ENCODE assay signal across 8 mouse cellular contexts in the genomic region with DNA sequence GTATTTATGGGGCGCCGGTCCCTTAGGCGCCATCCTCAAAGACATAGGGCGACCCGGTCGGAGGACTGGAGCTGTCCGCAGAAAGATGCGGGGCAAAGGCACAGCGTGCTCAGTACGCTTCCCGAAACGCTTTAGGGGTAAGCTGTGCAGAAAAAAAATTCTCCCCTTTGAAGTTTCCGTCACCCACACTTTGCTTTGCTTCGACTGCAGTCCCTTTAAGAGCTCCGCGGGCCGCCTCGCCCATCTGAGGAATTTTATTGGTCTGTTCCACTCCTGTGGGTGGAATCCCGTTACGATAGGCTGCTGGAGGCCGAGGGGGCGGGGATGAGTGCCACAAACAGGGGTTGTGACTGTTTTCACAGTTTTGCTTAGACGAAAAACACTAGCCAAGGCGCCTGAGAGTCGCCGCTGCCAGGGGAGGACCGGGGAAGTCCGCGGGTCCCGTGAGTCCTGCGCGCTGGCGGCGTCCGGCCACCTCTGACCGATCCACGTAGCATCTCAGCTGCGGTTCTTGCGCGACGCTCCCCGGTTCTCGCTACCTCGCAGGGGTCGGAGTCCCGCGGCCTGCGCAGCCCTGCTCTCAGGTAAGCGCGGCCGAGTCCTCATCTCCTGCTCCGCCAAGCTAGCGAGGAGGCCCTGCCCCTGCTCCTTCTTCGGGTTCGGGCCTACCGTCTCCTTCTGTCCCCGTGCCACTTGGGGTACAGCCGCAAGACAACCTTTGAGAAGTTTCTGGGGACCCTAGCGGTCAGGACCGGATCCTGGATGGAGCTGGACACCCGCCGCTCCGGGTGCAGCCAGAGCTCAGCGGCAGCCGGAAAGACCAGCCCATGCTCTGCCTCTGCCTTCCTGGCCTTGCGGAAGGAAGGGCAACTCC. TPM values are rescaled to one million over a fixed set of nuclear protein-coding genes. Genes with fewer than 3 reads are reported as not detected.
A peak's percentile ranks its signal among the peaks of the same experiment; 100 is the strongest.
DNase-seq lines count a peak whose midpoint lies in the region; ATAC-seq lines count a peak whose summit lies in the region.

Gene Tpra1, plus strand, starts transcription at position 305 of the 874 bp plus-strand sequence.

- H3K4me3 ChIP-seq in hindbrain, embryonic 16.5 days (ENCODE audit: low read length), result peak within 1 kb of the TSS; percentile 72
- H3K4me3 ChIP-seq in macrophage (ENCODE audit: inconsistent target), result peak within 1 kb of the TSS; percentile 89

- no peaks in the 10 kb centered on the region for H3K27me3 ChIP-seq in hindbrain, embryonic 16.5 days (replicated peaks; ENCODE audit: control insufficient read depth, insufficient read depth, low read length)

- DNase-seq in T-cell, adult 2 months (ENCODE audit: low spot score), result peak; percentile 94
- DNase-seq in cerebellum, postnatal 36 days, result peak; percentile 94 to 95
- DNase-seq in gastrocnemius, adult 18-20 months (ENCODE audit: low spot score), result peak; percentile 95
- DNase-seq in left cerebral cortex, adult 18-20 months (ENCODE audit: low spot score in 2 of 2), result peak; percentile 92 to 93
- DNase-seq in right cerebral cortex, adult 18-20 months, result peak; percentile 96
- DNase-seq in urinary bladder, postnatal 10 days (ENCODE audit: low spot score), result peak; percentile 70

- peak within 1 kb of the TSS; percentile 85 for H3K4me2 ChIP-seq in hindbrain, embryonic 16.5 days (ENCODE audit: low read length)

- H3K9ac ChIP-seq in hindbrain, embryonic 16.5 days (ENCODE audit: low read depth, low read length), result peak within 1 kb of the TSS; percentile 77

- H3K36me3 ChIP-seq in hindbrain, embryonic 16.5 days (ENCODE audit: control insufficient read depth, insufficient read depth, low read length), result no peaks in the 10 kb centered on the region
- 0 out of 2 replicates have a peak, but pooled peaks cover 7% of the 10 kb centered on the region for H3K36me3 ChIP-seq in macrophage (ENCODE audit: inconsistent target)

- H3K27ac ChIP-seq in hindbrain, embryonic 16.5 days (ENCODE audit: low read depth, low read length), result peak within 1 kb of the TSS; percentile 88
- peak within 1 kb of the TSS; percentile 93 for H3K27ac ChIP-seq in macrophage

- peak; percentile 93 for ATAC-seq in hindbrain, embryonic 16.5 days

- under 1% methylated on average over 55 of the region's 66 CpGs for WGBS in hindbrain, embryonic 16.5 days
- under 1% methylated on average over 61 of the region's 66 CpGs for WGBS in macrophage (ENCODE audit: missing documents)

- H3K4me1 ChIP-seq in hindbrain, embryonic 16.5 days (ENCODE audit: control insufficient read depth, insufficient read depth, low read depth, low read length), result peaks cover 25% of the 10 kb centered on the region

- H3K9me3 ChIP-seq in hindbrain, embryonic 16.5 days (ENCODE audit: control insufficient read depth, low read length), result no peaks in the 10 kb centered on the region

- H3K79me2 ChIP-seq in macrophage (ENCODE audit: inconsistent target), result peaks cover 72% of the 10 kb centered on the region

RNA-seq across cellular contexts. Expression of gene Tpra1, which starts in this region (rescaled TPM):
- total RNA-seq in gastrocnemius, adult 18-20 months (2021), result 10 to 100 TPM; 17.9 to 27.9 TPM
- 92.3 and 94.7 TPM in 2 replicates for polyA plus RNA-seq in hindbrain, embryonic 16.5 days (2015; fragmentation: Nextera tagmentation; extraction: Ambion mirVana)
- 10 to 100 TPM; 45.5 to 47.2 TPM for total RNA-seq in left cerebral cortex, adult 18-20 months (2021)
- total RNA-seq in macrophage (2018; cell fraction: chromatin; rRNA removed), result 100 to 1,000 TPM in 22 of 26 experiments, 10 to 100 TPM in 4; 34.3 to 638 (median 220) TPM
- 100 to 1,000 TPM in 23 of 26 experiments, 10 to 100 TPM in 3; 65.7 to 224 (median 135) TPM for total RNA-seq in macrophage (2018; cell fraction: cytosol; rRNA removed)
- 100 to 1,000 TPM in 21 of 26 experiments, 10 to 100 TPM in 5; 40.5 to 401 (median 169) TPM for total RNA-seq in macrophage (2018; cell fraction: nucleus; rRNA removed)
- polyA plus RNA-seq in macrophage (2018), result 101 to 202 TPM (median 130 TPM) in 3 replicates

Comparison
In these comparisons a context has a peak if more than half of its experiments do, and no peak if none do; other contexts are left out.
1. Peak in every context shown above with its lines: DNase-seq, ATAC-seq, H3K4me3 ChIP-seq and H3K27ac ChIP-seq.